Mouse (Mus musculus) adrenal gland, postnatal 14 days (tissue): ENCODE results near the gene Ninj2. TPM values are rescaled to one million over a fixed set of nuclear protein-coding genes. Genes with fewer than 3 reads are reported as not detected.
A peak's percentile ranks its signal among the peaks of the same experiment; 100 is the strongest.
"Not testable (repeated sequence)": the region's sequence is repeated elsewhere in the genome, so short reads cannot be mapped to it uniquely, and the experiment has no call there.

ENCODE experiments used
- DNase-seq: peaks from one replicate; pipeline ENCODE4 v3.0.0; 2021; ENCODE audit warnings: mixed read lengths
- long read RNA-seq, 2 experiments: library from polyadenylated mRNA; stranded (forward); transcript quantifications; one replicate each; pipeline ENCODE4 v2.0.0; 2021
- total RNA-seq: library from RNA; stranded (reverse); gene quantifications from 2 replicates; pipeline ENCODE4 v1.2.3, GENCODE M21; 2021

Gene Ninj2
- not detected in 2 replicates for total RNA-seq
- long read RNA-seq, experiment 1, partial matches to known transcripts, result 0 of 1 reads
- long read RNA-seq, experiment 1, other reads (novel, unspliced or antisense), result 1 of 1 reads
- long read RNA-seq, experiment 2, result 0 reads

GRCm38 (mm10) chr6:120093100-120093499 is at the start of gene Ninj2:
Gene Ninj2, plus strand, starts transcription at chr6:120093350.
- DNase-seq, result no peak

GRCm38 (mm10) chr6:120045406-120045805 is 47.7 kb upstream of the Ninj2 start:
- no peak for DNase-seq

GRCm38 (mm10) chr6:120047705-120048292 is 45.4 kb upstream of the Ninj2 start:
- no peak for DNase-seq

GRCm38 (mm10) chr6:120054412-120054811 is 38.7 kb upstream of the Ninj2 start:
- DNase-seq, result no peak

- DNase-seq, result no peak
Measured at GRCm38 (mm10) chr6:120055666-120056540, 37.2 kb upstream of the Ninj2 start.

GRCm38 (mm10) chr6:120062934-120063333 is 30.2 kb upstream of the Ninj2 start:
- DNase-seq, result no peak

- no peak for DNase-seq
Measured at GRCm38 (mm10) chr6:120064627-120065026, 28.5 kb upstream of the Ninj2 start.

- DNase-seq, result no peak
Measured at GRCm38 (mm10) chr6:120065552-120066177, 27.5 kb upstream of the Ninj2 start.

GRCm38 (mm10) chr6:120069546-120069945 is 23.6 kb upstream of the Ninj2 start:
- no peak for DNase-seq

- no peak for DNase-seq
Measured at GRCm38 (mm10) chr6:120072630-120073029, 20.5 kb upstream of the Ninj2 start.

- DNase-seq, result no peak
Measured at GRCm38 (mm10) chr6:120076619-120077450, 16.3 kb upstream of the Ninj2 start.

- DNase-seq, result no peak
Measured at GRCm38 (mm10) chr6:120079547-120079946, 13.6 kb upstream of the Ninj2 start.

GRCm38 (mm10) chr6:120081516-120081915 is 11.6 kb upstream of the Ninj2 start:
- DNase-seq, result no peak

GRCm38 (mm10) chr6:120082251-120082950 is 10.7 kb upstream of the Ninj2 start:
- DNase-seq, result no peak

GRCm38 (mm10) chr6:120082951-120083411 is 10.2 kb upstream of the Ninj2 start:
- no peak for DNase-seq

- DNase-seq, result no peak
Measured at GRCm38 (mm10) chr6:120083442-120083841, 9.7 kb upstream of the Ninj2 start.

- no peak for DNase-seq
Measured at GRCm38 (mm10) chr6:120084983-120085382, 8.2 kb upstream of the Ninj2 start.

GRCm38 (mm10) chr6:120085832-120086231 is 7.3 kb upstream of the Ninj2 start:
- DNase-seq, result no peak

GRCm38 (mm10) chr6:120087041-120087440 is 6.1 kb upstream of the Ninj2 start:
- DNase-seq, result not testable (repeated sequence)

GRCm38 (mm10) chr6:120090712-120091248 is 2.4 kb upstream of the Ninj2 start:
- peak; percentile 26 for DNase-seq

GRCm38 (mm10) chr6:120091956-120092355 is 1.2 kb upstream of the Ninj2 start:
- no peak for DNase-seq
